Mouse (Mus musculus) left cerebral cortex, adult 11 months (tissue): ENCODE measurements around the gene Gm49721.
"Not testable (repeated sequence)": the region's sequence is repeated elsewhere in the genome, so short reads cannot be mapped to it uniquely, and the experiment has no call there.

Experiments used
- DNase-seq: peaks from one replicate; pipeline ENCODE4 v3.0.0; 2022; ENCODE audit warnings: low spot score

Gm49721 gene

DNA sequence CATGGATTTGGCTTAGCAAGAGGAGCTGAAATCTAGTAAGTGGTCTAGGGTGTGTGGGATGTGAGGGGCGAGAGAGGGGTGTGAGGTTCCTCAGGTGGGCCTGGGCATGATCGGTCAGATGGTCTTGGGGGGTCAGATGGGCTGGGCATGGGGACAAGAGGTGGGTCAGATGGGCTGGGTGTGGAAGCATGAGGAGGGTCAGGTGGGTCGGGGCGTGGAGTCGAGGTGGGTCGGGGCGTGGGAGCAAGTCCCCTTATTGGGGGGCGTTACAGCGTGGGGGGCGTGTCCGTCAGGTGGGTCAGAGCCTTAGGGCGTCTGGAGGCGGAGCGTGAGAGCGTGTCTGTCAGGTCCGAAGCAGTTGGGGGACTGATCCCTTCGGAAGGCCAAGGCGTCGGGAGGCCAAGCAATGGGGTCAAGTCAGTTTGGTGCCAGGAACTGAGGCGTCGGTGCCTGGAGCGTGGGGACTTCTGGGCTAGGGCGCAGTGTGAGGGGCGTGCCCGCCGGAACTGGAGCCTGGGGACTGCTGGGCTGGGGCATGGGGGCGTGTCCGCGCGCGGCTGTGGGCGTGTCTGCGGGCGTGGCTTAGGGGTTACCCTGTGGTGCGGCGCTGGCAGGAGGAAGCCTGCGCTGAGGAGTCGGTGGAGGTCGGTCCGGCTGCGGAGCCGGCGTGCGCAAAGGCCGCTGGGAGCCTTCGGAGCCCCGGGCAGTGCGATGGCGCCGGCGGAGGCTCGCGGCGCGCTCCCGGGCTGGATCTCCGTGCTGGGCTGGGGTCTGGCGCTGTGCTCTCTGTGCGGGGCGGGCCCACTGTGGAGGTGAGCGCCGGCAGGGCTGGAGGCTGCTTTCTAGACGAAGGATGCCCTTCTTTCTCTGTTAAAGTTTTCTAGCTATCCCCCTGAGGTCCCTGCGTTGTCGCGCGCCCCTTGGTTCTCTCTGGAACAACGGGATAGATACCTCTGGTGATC is at the start of gene Gm49721:
Gm49721 (plus strand) TSS at position 618 of the 962 bp plus-strand sequence.
- peak; percentile 54 for DNase-seq

- not testable (repeated sequence) for DNase-seq
Observed at GRCm38 (mm10) chr17:6931625-6932024, 47.1 kb upstream of the Gm49721 start.

GRCm38 (mm10) chr17:6942560-6942959 is 36.1 kb upstream of the Gm49721 start:
- not testable (repeated sequence) for DNase-seq

DNA sequence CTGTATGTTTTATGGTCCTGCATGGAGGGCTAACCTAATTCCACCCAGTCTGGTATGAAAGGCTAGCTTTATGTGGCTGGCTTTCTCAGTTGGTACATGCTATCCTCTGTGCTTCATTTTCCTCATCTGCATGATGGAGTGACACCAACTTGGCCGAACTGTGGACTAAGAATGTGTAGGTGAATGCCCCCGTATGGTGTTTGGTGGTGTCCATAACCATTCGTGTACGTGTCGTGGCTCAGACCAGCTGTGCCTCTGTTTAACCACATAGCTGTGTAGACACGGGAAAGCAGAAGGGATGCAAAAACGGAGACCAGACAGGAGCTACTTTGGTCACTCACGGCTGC is 31.1 kb upstream of the Gm49721 start:
- not testable (repeated sequence) for DNase-seq

- peak; percentile 76 for DNase-seq
Observed at GRCm38 (mm10) chr17:6947984-6948768, 30.5 kb upstream of the Gm49721 start, which contains the start of gene Rsph3b. Rsph3b (minus strand) TSS chr17:6948682.

GRCm38 (mm10) chr17:6948769-6949228 is 29.9 kb upstream of the Gm49721 start:
- DNase-seq: not testable (repeated sequence)

GRCm38 (mm10) chr17:6958881-6959280 is 19.8 kb upstream of the Gm49721 start:
- DNase-seq: not testable (repeated sequence)

- DNase-seq: not testable (repeated sequence)
Observed at GRCm38 (mm10) chr17:6959543-6960259, 19.0 kb upstream of the Gm49721 start.

DNA sequence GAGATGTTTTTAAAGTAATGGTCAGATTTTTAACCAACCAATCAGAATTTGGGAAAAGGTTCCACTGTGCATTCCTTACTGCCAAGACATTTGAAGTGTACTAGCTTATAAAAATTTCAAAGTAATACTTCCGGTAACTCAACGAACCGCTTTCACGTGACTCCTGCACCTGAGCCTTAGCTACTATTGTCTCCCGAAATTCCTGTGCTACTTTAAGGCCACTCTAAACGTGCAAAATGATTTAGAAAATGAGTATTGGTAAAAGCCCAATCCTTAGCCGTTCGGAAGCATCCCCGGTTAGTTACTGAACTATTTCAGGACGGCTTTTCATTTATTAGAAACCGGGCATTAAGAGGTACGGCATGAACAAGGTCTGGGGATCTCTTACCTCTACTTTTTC is 18.4 kb upstream of the Gm49721 start:
- DNase-seq: not testable (repeated sequence)

DNA sequence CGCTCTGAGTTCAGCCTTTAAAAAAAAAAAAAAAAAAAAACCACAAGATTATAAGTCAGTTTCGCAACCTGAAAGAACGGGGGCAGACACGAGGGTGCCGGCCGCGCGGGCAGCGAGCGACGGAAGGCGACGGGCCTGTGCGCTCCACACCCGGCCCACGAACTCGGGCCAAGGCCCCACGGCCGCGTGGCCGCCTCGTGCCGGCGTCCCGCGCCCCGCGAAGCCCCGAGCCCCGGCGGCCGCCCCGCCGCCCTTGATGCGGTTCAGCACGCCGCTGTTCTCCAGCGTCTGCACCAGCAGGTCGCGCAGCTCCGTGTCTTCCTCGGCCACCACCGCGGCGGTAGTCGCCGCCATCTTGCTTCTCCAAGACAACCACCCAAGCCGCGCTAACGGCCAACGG is 17.9 kb upstream of the Gm49721 start, which contains the start of gene Tagap1:
Tagap1 (minus strand) TSS at position 381 of the 400 bp plus-strand sequence.
- DNase-seq: not testable (repeated sequence)

DNA sequence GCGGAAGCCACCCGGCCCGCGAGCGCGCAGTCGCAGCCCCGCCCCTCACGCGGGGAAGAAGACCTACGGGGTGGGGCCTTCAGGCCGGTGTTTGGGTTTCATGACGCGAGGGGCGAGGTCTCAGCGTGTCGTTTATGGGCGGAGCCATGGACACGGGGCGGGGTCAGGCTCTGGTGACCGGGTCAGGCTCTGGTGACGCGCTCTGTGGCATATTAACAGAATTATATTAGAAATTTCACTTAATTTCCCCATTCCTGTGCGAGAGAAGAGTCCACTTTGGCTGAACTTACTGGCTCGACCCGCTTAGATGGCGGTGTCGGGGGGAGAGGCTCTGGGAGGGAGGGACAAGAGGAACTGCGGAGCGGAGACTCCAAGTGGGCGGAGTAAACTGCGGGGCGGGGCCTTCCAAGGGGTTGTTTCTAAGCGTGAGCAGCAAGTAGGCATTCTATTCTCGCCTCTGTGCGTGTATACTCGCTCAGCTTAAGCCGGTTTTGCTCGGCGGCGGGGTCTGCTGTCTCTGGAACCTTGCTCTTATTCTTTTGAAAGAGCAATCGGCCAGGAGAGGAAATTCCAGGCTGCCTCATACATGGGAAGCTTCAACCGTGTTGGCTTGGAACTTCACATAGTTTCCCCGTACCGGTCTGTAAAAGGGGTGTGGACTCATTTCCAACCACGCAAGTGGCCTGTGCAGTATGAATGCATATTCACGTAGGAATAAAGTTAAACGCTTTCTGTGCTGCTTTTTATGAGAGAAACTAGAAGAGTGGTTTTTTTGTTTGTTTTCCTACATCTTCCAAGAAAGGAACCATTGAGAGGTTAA is 17.3 kb upstream of the Gm49721 start:
- DNase-seq: peak; percentile 24

- not testable (repeated sequence) for DNase-seq
Observed at GRCm38 (mm10) chr17:6962339-6962738, 16.4 kb upstream of the Gm49721 start.

DNA sequence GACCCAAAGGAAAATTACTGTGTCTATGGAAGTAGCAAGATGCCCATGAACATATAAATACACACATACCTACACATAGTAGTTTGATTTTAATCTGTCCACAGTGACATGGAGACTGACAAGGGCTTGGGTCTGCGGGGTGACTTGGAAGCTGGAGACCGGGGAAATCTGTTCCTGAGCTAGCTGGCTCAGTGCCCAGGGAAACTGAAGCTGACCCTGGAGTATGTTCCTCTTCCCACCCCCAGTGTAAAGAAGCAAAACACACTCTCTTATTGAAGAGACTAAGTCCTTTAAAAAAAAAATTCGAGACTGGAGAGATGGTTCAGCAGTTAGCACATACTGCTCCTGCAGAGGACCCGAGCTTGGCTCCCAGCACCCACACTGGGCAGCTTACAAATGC is 15.8 kb upstream of the Gm49721 start:
- not testable (repeated sequence) for DNase-seq

DNA sequence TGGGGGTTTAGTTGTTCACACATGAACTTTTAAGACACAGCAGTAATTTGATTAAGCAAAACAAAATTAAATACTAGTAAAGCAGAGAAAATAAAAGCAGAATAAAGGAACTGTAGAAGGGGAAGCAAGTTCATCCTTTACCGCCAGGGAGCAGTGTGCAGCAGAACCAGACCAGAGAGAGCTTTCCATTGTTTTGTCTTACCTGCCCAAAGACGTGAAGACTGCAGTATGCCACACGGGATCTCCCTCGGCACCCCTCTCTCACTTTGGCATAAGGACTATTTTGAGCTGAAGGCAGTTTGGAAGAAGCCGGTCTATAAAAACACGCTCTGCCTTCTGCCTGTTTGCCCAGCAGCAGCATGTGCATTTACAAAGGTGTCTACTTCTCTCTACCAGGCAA is 13.3 kb upstream of the Gm49721 start:
- not testable (repeated sequence) for DNase-seq

DNA sequence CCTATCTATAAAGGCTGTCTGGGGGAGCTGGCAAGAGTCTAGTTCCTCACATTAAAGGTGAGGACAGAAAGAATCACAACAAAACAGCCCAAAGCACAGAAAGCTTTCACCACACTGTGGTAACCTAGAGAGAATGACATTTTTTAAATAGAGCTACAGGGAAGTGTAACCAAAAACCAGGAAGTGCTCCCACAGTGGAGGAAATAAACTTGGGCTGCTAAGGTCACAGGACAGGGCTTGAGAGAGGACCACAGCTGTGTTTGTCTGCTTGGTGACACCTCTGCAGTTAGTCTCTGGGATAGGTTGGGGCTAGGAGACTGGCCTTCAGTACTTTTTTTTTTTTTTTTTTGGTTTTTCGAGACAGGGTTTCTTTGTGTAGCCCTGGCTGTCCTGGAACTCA is 11.0 kb upstream of the Gm49721 start:
- DNase-seq: not testable (repeated sequence)

DNA sequence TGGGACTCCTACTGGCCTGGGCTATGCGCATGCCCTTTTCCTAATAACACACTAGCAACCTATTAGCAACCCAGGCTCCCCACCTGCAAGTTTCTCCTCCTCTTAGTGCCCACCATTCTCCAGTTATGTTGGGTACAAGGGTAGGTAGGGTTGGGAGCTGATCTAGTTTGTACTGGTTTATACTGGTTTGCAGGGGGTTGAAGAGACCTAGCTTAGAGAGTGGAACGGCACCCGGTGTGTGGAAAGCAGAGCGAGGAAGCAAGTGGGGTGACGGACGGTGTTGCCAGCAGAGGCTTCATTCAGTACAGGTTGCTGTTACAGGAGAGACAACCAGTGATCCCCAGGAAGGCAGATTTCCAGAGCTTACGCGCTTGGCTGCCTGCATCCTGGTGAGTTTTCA is 8.4 kb upstream of the Gm49721 start, which contains the start of gene Rnaset2b:
Rnaset2b (plus strand) TSS at position 301 of the 400 bp plus-strand sequence.
- DNase-seq: not testable (repeated sequence)

- DNase-seq: not testable (repeated sequence)
Observed at GRCm38 (mm10) chr17:6971238-6971637, 7.5 kb upstream of the Gm49721 start.

DNA sequence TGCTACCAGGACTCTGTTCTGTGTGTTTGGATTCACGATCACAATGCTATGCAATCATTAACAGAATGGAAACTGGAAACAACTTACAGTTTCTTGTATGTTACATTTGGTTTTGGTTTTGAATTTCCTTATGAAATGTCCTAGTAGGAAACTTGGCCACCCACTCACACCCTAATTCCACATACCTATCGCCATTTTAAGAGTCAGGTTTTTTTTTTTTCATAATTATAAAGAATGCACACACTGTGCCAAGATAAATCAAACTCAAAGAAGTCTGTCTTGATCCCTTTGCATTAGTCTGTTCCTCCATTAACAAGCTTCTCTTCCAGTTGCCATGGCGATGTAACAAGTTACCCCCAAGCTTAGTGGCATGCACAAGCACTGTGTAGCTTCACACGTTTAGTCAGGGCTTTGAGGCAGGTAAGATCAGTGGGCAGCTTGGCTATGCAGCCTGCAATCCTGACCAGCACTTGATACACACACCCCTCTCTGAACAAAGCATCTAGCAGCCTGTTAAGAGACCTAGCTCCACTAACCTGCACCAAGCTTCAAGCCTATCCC is 5.8 kb upstream of the Gm49721 start:
- not testable (repeated sequence) for DNase-seq

DNA sequence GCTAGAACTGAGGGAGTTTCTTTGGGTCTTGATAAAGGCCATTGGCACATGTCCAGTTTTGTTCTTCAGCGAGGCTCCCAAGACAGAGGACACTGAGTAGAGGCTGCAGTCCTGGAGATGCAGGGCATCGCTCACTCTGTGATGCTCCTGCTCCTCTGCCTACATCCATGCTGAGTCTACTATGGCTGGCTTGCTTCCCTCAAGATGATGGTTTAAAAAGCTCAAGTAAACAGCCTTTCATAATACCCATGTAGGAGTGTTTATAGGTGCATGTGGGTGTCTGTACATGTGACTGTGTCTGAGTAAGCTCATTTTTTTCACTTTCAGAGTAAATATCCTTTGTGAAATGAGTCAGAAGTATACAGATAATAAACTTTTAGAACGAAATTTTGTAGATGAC is 3.7 kb upstream of the Gm49721 start:
- not testable (repeated sequence) for DNase-seq

DNA sequence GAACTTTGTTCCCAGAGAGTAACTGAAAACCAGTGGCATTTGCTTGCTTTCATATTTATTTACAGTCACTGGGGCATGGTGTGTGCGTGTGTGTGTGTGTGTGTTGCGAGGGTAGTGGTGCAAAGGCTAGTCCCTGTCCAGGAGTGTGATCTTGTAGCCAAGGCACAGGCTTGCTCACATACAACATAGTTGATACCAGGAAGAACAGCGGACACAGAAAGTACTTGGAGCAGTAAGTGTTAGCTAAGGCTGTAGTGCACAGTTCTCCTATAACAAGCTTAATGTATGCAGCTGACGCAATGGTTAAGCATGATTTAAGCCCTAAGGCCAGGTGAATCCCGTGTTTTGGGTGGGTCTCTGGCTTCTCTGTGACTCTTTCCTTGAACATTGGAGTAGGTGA is 676 bp downstream of the Gm49721 start:
- DNase-seq: not testable (repeated sequence)
